Mouse (Mus musculus): Measurements from ENCODE around the gene Mettl2. TPM values are rescaled to one million over a fixed set of nuclear protein-coding genes. Genes with fewer than 3 reads are reported as not detected.
A peak's percentile ranks its signal among the peaks of the same experiment; 100 is the strongest.
"Not testable (repeated sequence)": the region's sequence is repeated elsewhere in the genome, so short reads cannot be mapped to it uniquely, and the experiment has no call there.

Gene Mettl2
- total RNA-seq (2015; ENCODE audit: low replicate concordance) (6.3 and 6.5 TPM in 2 replicates), total RNA-seq (2017; ENCODE audit: low replicate concordance) (4.7 and 5.3 TPM in 2 replicates)

DNA sequence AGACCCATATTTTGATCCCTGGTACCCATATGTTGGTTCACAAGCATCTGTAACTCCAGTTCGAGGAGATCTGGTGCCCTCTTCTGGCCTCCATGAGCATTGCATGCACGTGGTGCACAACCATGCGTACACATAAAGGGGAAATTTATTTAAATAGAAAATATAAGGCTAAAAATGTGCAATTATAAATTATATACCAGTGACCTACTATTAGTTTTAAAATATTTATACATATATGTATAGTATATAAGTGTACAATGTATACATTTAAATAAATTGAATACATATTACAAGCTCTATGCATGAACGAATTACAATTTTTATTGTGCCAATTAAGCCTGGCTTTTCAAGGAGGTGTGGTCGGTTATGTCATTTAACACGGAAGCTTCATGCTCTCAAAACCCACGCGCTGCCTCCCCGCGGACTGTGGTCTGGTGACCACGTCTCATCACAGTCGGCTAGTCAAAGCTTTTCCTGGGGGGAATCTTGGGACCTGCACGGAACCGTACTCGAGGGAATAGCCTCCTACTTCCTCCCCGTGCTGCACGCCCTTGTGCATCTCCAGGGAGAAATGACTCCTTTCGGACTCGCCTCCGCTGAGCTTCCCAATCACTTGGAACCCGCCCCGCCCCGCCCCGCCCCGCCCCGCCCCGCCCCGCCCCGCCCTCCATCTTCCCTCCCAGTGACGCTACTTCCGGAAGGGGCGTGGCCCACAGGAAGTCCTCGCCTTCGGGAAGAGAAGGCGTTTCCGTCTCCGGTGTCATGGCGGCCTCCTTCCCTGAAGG, at the start of gene Mettl2:
Gene Mettl2, plus strand, starts transcription at position 691 of the 785 bp plus-strand sequence.
- ATAC-seq (replicated peaks; ENCODE audit: low FRiP score, poor library complexity, severe bottlenecking) = peak; percentile 90

DNA sequence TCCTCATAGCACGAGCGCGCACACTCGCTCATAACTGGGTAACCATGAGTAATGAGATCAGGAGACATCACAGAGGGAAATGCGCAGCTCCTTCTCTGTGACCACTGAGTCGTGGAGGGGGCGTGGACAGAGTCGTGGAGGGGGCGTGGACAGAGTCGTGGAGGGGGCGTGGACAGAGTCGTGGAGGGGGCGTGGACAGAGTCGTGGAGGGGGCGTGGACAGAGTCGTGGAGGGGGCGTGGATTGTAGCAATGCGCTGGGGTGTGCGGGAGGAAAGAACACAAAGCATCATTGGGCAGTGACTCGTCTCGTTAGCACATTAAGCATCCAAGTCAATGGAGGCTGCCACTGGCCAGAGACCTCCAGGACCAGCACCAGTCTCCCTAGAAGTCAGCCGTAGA, 13.8 kb upstream of the Mettl2 start:
- ATAC-seq (replicated peaks; ENCODE audit: low FRiP score, poor library complexity, severe bottlenecking) = peak; percentile 57

DNA sequence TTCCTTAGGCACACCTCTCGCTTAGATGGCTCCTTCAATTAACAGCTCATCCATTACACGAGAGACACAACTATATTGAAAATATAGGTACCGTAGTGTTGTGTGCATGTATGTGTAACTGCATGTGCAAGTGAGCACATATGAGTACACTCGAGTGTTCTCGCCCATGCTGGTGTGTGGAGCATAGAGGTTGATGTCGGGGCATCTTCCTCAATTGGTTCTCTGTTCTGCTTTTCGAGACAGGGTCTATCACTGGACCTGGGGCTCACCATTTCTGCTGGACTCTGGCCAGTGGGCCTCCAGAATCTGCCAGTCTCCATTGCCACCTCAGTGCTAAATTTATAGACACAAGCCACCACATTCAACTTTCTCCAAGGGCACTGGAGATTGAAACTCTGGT, 8.4 kb upstream of the Mettl2 start:
- ATAC-seq (replicated peaks; ENCODE audit: low FRiP score, poor library complexity, severe bottlenecking) = no peak

DNA sequence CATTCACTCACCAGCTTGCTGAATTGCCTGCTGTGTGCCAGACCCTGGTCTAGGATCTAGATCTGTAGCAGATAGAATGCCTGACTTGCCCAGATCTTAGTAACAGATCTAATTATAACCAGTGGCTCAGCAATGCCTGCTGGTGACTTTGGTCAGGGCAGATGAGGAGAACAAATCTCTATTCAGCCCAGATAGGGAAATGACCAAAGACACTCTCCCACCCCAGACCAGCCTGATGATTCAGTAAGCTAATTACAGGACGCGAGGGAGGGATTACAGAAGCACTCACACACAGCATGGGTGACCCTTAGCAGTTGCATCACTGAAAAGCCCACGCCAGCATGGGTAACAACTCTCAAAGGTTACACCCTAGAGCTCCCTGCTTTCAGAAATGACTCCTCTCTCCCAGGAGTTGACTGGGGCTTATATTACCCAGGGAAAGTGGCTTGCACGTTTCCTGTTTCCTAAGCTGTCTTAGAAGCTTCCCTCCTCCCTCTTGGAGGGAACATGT, 5.6 kb upstream of the Mettl2 start:
- ATAC-seq (replicated peaks; ENCODE audit: low FRiP score, poor library complexity, severe bottlenecking) = no peak

DNA sequence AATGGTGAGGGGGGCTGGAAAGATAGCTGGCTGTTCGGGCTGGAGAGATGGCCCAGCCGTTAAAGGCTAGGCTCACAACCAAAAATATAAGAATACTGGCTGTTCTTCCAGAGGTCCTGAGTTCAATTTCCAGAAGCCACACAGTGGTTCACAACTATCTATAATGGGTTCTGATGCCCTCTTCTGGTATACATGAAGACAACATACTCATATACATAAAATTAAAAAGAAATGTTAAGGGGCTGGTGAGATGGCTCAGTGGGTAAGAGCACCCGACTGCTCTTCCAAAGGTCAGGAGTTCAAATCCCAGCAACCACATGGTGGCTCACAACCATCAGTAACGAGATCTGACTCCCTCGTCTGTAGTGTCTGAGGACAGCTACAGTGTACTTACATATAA, 4.4 kb upstream of the Mettl2 start:
- not testable (repeated sequence) for ATAC-seq (replicated peaks; ENCODE audit: low FRiP score, poor library complexity, severe bottlenecking)

DNA sequence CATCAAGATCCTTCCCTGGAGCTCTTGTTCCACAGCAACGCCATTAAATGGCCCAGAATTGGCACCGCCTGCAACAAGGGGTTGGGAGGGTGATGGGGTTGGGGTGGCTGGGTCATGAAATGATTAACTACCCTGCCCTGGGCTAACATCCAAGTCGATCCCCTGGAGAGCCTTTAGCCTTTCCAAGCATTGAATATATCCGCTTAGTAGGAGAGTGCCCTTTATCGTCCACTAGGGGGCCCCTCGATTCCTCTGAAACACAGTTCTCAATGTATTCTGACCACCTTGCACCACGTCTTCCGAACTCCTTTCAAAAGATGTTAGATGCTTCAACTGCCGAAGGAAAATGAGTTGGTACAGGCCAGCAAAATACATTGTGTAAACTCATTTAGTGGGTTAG, 2.2 kb upstream of the Mettl2 start:
- ATAC-seq (replicated peaks; ENCODE audit: low FRiP score, poor library complexity, severe bottlenecking) = peak; percentile 60

DNA sequence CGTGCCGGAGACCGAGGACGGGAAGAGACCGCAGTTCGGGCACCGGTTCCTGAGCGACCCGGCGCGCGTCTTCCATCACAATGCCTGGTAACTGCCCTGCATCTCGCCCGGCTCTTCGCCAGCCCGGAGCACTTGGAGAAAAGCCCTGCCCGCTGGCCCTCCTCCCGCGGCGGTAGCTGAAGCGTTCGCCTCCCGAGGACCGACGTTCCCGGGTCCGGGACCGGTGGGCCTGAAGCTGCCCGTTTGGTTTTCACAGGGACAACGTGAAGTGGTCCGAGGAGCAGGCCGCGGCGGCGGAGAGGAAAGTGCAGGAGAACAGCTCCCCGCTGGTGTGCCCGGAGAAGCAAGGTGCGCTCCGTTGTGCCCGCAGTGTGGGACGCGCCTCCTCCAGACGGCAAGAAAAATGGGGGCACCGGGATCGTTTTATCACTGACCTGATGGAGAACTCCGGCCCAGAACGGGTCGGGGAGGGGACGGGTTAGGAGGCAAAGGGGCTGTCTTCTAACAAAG, 350 bp downstream of the Mettl2 start:
- ATAC-seq (replicated peaks; ENCODE audit: low FRiP score, poor library complexity, severe bottlenecking) = peak; percentile 38

DNA sequence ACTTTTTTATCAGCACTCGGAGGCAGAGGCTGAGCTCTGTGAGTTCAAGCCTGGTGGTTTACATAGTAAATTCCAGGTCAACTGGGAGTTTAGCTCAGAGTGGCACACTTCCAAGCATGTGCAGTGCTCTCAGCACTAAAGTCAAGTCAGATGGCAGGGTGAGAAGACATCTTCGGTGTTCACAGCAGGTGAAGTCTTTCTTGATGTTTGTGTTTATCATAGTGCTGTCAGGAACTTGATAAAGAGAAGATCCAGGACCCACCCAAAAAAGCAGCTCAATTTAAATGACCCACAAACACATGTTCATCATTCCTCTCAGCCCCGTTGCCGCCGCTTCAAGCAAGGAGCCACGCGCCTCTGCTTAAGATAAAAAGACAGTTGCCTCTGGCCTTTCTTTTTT, 9.5 kb downstream of the Mettl2 start:
- no peak for ATAC-seq (replicated peaks; ENCODE audit: low FRiP score, poor library complexity, severe bottlenecking)

DNA sequence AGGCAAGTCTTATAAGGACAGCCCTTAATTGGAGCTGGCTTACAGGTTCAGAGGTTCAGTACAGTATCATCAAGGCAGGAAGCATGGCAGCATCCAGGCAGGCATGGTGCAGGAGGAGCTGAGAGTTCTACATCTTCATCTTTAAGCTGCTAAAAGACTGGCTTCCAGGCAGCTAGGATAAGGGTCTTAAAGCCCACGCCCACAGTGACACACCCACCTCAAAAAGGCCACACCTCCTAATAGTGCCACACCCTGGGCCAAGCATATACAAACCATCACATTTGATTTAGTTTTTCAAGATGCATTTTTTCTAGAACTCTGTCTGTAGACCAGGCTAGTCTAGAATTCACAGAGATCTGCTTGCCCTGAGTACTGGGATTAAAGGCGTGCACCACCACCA, 11.0 kb downstream of the Mettl2 start:
- not testable (repeated sequence) for ATAC-seq (replicated peaks; ENCODE audit: low FRiP score, poor library complexity, severe bottlenecking)

DNA sequence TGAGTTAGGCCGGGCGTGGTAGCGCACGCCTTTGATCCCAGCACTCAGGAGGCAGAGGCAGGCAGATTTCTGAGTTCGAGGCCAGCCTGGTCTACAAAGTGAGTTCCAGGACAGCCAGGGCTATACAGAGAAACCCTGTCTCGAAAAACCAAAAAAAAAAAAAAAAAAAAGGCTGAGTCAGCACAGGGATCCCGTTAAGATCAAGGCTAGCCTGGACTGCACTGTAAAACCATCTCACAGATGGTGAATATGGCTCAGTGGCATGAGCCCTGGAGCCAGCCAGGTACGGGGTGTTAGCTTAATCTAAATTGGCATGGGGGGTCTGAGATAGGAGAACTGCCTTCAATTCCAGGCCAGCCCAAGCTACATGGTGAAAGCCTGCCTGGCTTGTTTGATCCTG, 14.3 kb downstream of the Mettl2 start:
- not testable (repeated sequence) for ATAC-seq (replicated peaks; ENCODE audit: low FRiP score, poor library complexity, severe bottlenecking)

DNA sequence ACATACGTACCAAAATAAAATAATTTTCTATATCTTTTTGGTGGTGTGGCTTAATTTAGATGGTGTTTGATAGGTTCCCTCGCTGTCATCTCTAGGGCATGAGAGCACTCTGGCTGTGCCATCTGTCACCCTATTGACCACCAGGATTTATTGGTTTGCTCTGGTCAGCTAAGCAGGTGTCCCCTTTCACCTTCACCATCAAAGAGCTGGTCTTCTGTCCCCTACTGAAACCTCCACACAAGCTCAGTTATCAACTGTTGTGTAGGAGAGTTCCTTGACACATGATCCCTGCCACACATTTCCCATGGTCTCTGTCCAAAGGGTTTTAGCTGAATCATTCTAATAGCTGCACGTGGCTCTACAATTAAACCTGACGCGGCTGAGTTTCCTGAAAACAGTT, 14.9 kb downstream of the Mettl2 start:
- no peak for ATAC-seq (replicated peaks; ENCODE audit: low FRiP score, poor library complexity, severe bottlenecking)

DNA sequence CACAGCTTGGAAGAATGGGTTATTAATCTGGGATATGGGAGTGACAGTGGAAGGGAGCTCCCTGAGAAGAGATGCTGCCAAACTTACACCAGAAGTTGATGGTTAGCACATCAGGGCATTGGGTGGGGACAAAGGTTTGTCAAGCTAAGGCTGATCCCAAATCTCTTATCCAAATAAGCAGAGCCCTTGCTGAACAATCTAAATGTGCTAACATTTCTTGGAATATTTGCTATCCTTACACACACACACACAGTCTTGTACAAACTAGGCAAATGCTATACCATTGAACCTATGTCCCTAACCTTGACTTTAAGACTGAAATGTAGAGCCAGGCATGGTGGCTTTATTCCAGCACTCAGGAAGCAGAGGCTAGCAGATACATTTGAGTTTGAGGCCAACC, 17.3 kb downstream of the Mettl2 start:
- no peak for ATAC-seq (replicated peaks; ENCODE audit: low FRiP score, poor library complexity, severe bottlenecking)

DNA sequence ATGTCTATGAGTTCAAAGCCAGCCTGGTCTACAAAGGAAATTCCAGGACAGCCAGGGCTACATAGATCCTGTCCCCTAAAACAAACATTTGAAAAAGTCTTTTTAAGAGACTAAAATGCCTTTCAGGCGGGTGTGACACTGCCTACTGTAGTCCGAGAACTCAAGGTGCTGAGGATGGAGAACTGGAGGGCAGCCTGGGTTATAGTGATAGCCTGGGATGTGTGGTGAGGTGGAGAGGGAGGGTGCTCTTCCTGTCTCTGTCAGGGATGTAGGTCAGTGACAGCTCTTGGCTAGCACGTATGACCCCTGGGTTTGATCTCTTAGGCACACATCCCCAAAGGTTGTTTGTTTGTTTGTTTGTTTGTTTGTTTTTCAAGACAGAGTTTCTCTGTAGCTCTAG, 17.9 kb downstream of the Mettl2 start:
- peak; percentile 54; the same call in 1 of the 2 replicates for ATAC-seq (replicated peaks; ENCODE audit: low FRiP score, poor library complexity, severe bottlenecking)

DNA sequence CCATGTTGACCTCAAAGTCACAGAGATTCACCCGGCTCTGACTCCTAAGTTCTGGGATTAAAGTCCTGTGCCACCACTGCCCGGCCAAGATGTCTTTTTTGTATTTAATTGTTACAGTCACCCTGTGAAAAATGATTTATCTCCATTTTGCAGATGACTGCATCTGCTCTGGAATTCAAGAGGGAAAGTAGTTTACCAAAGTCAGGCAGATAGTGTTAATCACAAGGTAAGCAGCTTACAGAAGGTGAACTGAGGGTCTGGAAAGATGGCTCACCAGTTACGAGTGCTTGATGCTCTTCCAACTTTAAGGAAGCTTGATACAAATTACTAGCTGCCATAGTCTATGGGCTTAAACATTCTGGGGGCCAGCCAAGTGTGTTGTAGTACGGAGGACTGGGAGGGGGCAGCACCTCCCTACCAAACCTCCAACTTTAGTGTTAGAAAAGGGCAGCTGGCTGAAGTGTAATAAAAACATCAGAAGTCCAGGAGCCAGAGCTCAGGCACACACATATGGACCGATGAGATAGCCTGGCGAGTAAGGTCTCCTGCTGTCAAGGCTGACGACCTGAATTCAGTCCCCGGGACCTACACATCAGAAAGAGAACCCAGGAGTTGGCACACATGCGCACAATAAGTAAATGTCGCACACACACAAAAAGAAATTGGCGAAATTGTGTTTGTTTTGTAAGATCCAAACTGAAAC, 18.4 kb downstream of the Mettl2 start:
- peak; percentile 69 for ATAC-seq (replicated peaks; ENCODE audit: low FRiP score, poor library complexity, severe bottlenecking)

DNA sequence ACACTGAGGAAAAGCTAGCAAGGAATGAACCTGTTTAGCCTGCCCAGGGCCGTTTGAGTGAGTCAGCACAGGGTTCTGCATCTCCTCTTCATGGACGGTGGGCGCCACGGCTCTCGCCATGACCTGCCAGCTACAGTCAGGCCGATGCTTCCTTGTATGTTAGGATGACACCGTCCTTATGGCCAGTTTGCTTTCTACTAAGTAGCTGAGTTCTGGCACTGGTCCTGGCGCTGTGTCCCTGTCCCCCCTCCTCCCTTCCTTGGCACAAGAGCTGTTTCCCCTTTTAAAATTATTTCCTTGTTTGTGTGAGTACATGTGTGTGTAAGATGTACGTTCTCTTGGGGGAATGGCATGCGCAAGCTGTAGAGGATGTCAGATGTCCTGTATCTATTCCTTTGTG, 19.0 kb downstream of the Mettl2 start:
- ATAC-seq (replicated peaks; ENCODE audit: low FRiP score, poor library complexity, severe bottlenecking) = peak; percentile 34; the same call in 1 of the 2 replicates

DNA sequence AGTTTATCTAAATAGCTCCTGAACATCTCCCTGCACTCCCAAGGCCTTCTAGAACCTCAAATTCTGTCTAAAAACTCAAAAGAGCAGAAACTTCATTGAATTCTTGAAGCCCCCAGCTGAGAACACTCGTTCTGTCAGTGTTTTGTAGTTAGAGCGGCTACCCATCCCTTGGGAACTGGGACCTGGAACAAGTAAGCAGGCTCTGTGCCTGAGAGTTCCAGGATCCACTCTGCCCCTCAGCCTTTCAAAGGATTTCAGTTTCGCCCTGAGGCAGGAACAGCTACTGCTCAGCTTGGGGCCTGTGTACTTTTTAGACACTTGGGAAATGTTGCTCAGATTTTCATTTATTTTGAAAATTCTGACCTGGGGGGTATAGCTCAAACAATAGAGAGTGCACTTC, 20.4 kb downstream of the Mettl2 start, which contains the start of gene Gm10842:
Gene Gm10842, plus strand, starts transcription at position 301 of the 400 bp plus-strand sequence.
- ATAC-seq (replicated peaks; ENCODE audit: low FRiP score, poor library complexity, severe bottlenecking) = no peak

DNA sequence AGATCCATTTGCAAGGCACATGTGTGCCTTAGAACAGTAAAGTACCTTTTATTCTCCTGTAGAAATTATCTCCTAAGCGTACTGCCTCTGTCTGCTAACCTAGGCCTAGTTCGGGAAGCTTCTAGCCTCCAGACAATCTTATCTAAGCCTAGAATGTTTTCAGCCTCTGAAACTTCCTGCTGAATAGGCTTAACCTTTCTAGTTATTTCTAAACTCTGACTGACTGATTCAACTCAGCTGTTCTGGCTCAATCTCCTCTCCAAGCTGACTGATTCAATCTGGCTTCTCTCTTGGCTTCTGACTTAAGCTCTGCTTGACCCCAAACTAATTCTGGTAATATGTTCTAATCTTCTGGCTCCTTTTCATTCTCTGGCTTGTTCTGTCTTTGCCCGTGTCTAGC, 23.1 kb downstream of the Mettl2 start:
- ATAC-seq (replicated peaks; ENCODE audit: low FRiP score, poor library complexity, severe bottlenecking) = no peak

DNA sequence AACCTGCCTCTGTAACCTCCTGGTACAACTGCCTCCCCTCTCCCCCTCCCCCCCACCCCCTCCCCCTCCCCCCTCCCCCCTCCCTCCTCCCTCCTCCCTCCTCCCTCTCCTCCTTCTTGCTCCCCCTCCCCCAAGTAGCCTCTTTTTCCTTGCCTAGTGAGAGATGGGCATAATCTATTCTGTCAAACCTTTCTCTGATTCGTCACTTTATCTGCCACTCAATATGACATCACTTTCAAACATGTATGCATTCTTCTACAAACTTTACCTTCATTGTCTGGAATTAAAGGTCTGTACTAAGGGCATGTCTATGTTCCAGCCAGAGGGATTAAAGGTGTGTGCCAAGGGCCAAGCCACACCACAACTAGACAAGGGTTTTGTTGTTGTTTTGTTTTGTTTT, 23.5 kb downstream of the Mettl2 start:
- ATAC-seq (replicated peaks; ENCODE audit: low FRiP score, poor library complexity, severe bottlenecking) = no peak

DNA sequence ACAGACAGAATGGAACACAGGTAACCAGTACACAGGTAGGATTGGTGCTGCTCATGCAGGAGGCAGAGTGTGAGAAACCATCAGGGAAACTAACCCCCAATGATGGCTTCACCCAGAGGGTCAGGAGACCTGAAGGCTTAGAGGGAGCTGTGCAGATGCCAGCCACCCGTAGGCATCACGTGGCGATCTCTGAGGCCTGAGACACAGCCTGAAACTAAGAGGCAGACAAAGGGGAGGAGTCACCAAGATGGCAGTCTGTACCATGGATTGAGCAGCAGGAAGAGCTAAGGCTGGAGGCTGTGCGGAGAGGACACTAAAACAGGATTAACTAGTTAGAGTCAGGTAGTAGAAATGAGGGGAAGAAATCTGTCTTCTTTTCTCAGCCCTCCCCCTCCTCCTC, 24.5 kb downstream of the Mettl2 start:
- 0 out of 2 replicates have a peak, but pooled peaks have one; percentile 24 for ATAC-seq (replicated peaks; ENCODE audit: low FRiP score, poor library complexity, severe bottlenecking)

DNA sequence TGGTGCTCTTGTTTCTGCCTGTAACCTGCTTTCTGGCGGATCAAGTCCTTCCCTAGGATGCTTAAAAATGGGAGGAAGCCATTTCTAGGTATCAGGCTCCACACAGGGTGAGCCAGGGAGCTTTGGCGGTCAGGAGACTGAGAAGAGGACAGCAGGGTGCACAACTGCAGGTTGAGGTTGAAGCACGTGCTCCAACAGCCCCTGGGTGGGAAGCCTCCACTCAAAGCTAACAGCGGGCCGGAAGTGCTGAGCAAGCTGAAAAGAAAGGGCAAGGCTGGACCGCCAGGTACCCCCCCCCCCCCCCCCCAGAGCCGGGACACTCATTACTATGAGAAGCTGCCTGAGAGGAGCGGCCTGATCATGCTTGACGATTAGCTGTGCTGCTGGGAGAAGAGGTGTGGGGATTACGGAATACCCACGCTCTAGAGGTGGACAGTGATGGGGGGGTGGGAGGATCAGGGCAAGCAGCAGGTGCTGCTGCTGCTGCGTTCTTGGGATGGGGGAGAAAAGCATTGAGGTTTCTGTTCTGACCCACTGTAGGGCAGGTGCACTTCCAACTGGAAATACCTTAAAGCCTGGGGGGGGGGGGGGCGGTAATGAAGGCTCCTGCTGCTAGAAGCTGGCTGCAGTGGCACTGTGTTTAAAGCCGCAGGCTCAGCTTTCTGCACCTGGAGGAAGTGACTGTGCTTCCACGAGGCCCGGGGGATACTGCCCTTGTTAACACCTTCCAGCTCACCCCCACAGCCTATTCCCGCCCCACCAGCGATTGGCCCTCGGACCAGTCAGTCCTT, 25.2 kb downstream of the Mettl2 start:
- no peak for ATAC-seq (replicated peaks; ENCODE audit: low FRiP score, poor library complexity, severe bottlenecking)

Data from erythroblast, adult 5-6 weeks (primary cell).